Mouse (Mus musculus) left cerebral cortex, postnatal 10 days (tissue): ENCODE results near the gene 1700010B08Rik. TPM values are rescaled to one million over a fixed set of nuclear protein-coding genes. Genes with fewer than 3 reads are reported as not detected.

Source experiments
- DNase-seq, 2 experiments: peaks; one replicate each; pipeline ENCODE4 v3.0.0; 2021 to 2022; ENCODE audit warnings: low spot score in 2 of 2, mixed read lengths in 1 of 2; ENCODE audit errors: extremely low spot score in 1 of 2
- intact Hi-C: fragments of 180-260 bp; cut with DNase I; formaldehyde crosslinking; loops from one replicate; pipeline ENCODE4 v1.15.1; 2025
- total RNA-seq, 2 experiments: library from RNA; stranded (reverse); gene quantifications; 2 replicates each; pipeline ENCODE4 v1.2.3; 2021

1700010B08Rik gene
- total RNA-seq, 2 experiments from 2014 or later, result not detected

DNA sequence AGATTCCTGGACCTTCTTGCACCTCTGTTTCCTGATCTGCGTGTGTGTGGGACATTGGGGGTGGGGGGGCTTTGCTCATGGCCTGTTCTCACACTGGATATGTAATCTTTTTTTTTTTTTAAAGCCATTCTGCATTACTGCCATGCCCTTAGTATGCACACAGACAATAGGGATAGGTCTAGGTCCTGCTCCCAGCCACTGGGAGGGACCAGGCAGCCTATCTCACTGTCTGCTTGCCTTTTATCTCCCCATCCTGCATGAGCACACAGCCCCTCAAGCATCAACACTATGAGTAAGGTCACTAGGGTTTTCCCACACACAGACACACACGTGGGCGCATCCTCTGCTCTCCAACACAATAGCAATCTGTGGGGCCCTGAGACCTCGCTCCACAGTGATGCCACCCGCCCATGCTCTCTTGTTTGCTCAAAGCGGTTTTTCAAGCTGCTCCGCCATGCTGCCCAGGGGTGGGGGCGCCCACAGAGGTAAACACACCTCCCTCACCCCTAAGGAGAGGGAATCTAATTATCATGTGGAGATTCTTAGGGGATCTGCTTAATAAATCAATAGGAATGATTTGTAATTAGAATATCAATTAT, 4.5 kb upstream of the 1700010B08Rik start:
- DNase-seq, result no peak

DNA sequence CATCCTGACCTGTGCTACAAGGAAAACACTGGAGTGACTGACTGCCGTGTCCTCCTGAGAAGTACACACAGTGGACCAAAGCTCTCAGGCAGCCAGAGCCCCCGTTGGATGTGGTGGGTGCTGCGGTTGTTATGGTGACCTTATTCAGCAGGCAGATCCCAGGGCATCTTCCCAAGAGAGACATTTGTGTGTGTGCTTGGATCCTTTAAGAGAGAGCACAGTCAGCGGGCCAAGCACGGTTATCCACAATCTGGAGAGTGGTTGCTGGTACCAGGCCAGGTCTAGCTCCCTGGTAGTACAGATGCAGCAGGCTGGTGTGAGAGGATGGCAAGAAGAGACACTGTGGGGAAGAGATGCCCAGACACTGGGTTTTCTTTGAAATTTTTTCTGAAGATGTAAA, 2.2 kb upstream of the 1700010B08Rik start:
- intact Hi-C loops, result no loop called here
- peak; percentile 24 to 41 for DNase-seq

More for the DNA sequence above, 4.5 kb upstream of the 1700010B08Rik start:
- intact Hi-C loops, result no loop called here

DNA sequence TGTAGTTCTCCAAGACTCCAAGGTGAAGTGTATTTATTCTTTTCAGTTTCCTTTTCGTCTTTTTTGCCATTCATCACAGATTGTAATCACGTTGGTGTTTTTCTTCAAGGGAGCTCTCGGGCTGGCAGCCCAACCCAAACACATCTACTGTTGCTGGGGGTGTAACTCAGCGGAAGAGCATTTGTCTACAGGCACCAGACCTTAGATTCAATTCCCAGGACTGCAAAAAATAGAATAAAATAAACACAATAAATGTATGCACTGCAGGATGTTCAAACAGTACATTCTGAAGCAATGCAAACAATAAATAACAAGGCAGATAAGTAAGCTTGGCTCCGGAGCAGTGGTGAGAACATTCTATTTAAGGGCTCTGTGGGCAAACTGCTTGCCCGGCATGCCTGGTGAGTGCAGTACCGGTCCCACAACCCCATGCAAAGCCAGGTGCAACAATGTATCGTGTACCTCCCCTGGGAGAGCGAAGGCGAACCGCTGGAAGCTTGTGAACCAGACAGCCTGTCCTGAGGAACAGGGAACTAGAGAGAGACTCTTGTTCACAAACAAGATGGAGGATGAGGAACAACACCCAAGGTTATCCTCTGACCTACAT, 3.1 kb downstream of the 1700010B08Rik start:
- intact Hi-C loops, result no loop called here
- no peak for DNase-seq

DNA sequence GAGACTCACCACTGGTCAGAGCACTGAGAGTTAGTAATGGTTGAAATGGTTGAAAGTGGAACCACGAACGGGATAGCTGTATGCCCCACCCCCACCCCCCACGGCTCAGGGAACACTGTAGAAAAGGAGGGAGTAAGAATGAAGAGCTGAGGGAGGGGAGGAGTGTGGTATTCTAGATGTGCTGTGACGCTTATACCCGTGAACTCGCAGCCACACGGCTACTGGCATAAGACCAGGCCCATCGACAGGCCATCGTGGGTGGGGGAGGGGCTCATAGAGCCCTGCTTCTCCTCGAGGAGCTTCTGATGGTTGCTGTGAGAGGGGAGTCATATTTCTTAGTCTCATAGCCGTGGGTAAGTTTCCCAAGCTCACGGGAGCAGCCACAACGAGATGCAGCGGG, 5.2 kb downstream of the 1700010B08Rik start:
- no peak for DNase-seq
- intact Hi-C loops, result no loop called here

DNA sequence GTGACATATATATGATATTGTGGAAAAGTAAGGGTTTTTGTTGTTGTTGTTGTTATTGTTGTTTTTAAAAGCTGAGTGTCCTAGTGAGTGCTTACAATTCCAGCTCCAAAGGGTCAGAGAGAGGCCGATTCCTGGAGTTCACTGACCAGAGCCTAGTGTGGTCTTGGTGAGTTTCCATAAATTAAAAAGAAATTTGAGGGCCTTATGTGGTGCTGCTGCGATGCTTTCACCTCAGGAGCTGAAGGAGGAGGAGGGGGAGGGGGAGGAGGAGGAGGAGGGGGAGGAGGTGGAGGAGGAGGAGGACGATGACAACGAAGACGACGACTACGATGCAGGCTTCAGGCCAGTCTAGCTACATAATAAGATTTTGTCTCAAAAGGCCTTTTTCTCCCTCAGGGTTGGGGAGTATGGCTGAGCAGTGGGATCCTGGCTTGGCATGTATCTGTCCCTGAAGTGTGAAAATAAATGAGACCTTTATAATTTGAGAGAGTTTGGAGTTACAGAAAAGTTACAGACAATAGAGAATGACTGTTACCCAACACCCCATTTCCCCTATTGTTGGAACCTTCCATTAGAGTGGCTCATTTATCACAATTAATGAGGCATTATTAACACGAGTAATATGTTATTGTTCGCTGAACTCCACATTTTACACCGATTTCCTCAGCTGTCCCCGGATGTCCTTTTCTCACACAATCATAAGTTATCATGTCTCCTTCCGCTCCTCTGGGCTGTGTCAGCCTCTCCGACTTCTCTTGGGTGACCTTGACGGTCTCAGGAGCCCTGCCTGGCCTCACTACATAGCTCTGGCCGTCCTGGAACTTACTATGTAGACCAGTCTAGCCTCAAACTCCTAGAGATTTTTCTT, 6.0 kb downstream of the 1700010B08Rik start:
- intact Hi-C loops, result no loop called here
- no peak for DNase-seq

DNA sequence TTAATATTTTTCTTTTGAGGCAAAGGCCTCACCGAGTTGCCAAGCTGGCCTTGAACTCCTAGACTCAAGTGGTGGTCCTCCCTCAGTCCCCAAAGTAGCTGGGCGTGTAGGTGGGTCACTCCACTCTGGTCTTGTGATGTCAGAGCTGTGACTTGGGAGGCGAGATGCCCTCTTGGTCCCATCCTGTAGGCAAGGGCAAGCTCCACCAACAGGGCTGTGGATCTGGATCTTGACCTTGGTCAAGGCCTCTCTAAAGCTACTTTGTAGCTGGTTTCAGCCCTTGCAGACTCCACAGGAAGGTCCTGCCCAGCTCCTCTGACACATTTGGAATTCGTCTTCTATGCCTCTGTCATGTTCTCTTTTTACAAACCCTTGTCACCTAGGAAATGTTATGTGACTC, 6.6 kb downstream of the 1700010B08Rik start:
- intact Hi-C loops, result no loop called here
- no peak for DNase-seq

DNA sequence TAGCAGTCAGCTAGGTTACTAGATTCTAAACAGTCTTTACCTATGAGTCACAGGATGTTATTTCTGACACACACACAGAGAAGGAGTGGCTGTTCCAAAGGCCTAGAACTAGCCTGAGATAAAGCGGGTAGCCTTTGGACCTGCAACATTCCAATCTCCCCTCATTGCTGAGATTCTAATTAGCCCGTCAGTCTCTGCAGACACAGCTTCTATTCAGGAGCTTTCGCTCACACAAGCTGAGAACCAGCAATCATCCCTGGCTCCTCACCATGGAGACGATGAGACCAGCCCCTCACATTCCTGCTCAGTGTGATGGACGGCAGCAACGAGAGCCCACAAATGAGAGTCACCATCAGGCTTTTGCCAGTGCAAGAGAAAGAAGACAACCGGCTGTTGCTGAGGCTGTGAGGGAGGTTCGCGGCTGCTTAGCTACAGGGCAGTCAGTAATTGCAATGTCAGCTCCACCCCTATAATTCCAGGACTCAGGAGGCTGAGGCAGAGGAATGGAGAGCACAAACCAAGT, 11.3 kb downstream of the 1700010B08Rik start:
- peak in 1 of 2 experiments; percentile 31 for DNase-seq

DNA sequence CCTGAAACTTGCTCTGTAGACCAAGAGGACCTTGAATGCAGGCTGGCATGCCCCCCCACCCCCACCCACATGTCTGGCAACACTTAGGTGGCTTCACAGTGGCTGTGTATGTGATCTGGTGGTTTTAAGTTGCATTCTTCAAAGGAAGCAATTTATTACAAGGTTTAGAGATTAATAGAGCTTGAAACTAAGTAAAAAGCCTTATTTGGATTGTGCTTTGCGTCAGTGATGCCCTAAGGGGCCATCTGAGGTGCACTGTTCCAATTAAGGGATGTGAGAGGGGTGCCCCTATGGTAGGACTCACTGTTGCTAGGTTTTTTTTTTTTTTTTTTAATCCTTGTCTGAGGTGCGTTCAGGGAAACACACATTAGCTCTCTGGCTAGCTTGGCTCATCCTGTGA, 15.2 kb downstream of the 1700010B08Rik start:
- DNase-seq, result no peak
- intact Hi-C loops, result loop anchor here (10.0 kb wide), 1 partner anchor 150 kb away; no protein-coding TSS in a partner anchor

More for the DNA sequence above, 11.3 kb downstream of the 1700010B08Rik start:
- intact Hi-C loops, result loop anchor here (10.0 kb wide), 1 partner anchor 146 kb away; no protein-coding TSS in a partner anchor

DNA sequence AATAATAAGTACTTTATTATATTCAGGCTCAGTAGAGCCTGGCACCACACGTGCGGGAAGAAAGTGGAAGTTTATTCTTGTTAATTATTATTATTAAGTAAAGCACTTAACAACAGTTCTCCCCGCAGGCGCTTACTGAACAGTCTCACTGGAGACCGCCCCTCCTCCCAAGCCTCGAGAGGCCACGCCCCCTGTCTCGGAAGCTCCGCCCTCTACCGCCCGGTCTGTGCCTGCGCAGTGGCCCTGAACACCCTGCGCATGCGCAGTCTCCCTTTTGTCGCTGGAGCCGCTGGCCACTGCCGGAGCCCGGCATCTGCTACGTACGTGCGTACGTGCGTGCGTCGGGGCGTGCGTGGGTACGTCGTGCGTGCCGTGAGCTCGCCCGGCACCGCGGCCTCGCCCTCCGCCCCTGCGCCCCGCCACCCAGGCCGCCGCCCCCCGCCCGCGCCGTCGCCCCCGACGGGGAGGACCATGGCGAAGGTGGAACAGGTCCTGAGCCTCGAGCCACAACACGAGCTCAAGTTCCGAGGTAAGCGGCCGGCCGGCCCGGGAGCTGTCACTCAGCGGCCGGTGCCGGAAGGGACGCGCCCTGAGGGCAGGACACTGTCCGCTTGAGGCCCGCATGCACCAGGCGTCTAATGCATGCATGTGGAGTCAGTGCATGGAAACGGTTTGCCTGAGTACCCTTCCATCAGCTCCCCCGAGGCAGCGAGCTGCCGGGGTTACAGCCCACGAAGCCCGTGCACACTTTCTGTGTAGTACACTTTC, 18.2 kb downstream of the 1700010B08Rik start, which contains the start of gene Vapb:
Gene Vapb (plus strand): TSS at position 290 of the 768 bp plus-strand sequence.
- intact Hi-C loops, result loop anchor here (10.0 kb wide), 1 partner anchor 153 kb away; no protein-coding TSS in a partner anchor
- peak; percentile 98 to 100 for DNase-seq

DNA sequence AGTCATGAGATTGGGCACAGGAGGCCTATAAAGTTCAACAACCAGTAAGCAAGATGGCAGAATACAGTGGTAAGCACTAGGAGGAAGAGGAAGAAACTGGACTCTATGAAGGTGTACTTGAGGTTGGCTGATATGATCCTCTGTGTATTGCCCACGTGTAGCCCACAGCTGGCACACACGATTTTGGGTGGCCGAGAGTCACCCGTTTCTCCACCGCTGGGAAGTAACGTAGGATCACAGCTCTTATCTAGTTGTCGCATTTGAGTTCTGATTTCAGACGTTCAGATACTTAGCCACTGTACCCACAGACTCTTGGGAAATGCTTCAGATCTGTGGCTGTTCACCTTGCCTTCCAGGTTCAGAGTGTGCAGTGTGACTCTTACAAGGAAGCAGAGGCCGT, 19.0 kb downstream of the 1700010B08Rik start:
- no peak for DNase-seq
- intact Hi-C loops, result loop anchor here (10.0 kb wide), 1 partner anchor 153 kb away; no protein-coding TSS in a partner anchor

DNA sequence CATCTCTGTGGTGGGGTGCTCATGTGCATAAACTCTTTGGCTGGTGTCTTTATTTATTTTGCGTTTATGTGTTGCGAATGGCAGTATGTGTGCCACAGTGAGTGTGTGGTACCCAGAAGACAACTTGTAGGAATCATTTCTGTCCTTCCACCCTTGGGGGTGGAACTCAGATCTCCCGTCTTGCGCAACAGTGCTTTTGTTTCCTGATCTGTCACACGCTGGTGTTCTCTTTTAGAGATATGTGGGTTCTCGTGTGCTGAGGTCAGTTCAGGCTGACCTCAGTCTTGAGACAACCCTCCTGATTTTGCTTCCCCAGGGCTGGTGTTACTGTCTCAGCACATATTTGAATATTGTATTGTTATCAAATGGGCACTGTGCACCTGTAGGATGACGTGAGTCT, 19.9 kb downstream of the 1700010B08Rik start:
- intact Hi-C loops, result loop anchor here (10.0 kb wide), 1 partner anchor 154 kb away; no protein-coding TSS in a partner anchor
- no peak for DNase-seq

DNA sequence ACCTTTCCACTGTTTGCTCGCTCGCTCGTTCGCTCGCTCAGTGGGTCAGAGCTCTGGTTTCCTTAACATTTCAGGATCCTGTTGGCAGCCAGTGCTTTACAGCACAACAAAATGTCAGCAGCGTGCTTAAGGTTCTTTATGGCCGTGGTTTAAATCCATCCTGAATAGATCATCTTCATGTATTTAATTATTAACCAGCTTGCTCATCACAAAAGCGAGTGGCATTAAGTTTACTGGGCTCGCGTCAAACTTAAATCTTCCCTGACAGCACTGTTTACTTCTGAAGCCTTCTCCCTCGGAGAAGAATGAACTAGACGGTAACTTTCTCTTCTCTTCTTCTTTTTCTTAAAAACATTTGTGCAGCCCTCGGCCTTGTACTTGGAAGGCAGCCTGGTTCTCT, 22.9 kb downstream of the 1700010B08Rik start:
- no peak for DNase-seq
- intact Hi-C loops, result no loop called here

DNA sequence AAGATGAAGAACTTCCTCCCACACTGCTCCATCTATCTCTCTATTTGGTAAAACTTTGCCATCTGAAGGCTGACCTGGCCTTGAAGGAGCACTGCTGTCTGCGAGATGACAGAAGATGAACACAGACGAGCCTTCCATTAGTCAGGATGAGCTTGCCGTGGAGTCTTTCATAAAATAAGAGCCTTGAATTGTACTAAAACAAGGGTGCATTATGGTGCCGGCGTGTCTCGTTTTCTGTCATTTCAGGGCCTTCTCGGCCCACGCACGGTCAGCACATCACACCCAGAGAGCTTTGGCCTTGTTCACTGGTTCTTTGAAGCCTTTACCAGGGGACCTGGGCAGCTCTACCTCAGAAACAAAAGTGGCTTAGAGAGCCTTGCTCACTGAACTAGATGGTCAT, 23.5 kb downstream of the 1700010B08Rik start:
- no peak for DNase-seq
- intact Hi-C loops, result no loop called here

DNA sequence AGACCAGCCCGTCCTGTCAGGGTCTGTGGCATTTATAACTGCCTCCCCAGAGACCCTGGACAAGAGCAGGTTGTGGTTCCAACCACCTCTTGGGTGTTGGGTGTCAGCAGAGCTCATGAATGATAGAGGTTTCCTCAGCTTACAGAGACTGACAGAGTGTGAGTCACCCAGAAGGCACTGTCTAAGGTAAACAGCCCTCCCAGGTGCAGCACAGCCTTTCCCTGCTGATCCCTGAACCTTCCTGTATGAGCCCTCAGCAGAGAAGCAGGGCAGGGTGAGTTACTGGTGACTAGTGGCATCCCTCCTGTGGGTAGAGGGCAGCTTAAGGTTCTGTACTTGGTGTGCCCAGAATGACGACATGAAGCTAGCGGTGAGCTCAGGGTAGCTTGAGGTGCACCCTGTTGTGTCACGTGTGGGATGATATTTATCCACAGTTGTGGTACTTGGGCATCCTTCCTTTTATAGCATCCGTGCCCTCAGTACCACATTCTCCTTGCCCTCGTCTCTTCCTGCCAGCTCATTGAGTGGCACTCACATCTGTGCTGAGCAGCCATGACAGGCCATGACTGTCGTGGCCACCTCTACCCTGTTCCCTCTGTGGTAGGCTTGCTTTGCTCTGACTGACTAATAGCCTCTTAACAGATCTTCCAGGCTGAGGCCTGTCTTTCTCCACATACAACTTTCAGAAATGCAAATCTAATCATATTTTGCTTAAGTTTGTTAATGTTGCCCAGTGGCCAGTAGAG, 25.0 kb downstream of the 1700010B08Rik start:
- intact Hi-C loops, result no loop called here
- no peak for DNase-seq

DNA sequence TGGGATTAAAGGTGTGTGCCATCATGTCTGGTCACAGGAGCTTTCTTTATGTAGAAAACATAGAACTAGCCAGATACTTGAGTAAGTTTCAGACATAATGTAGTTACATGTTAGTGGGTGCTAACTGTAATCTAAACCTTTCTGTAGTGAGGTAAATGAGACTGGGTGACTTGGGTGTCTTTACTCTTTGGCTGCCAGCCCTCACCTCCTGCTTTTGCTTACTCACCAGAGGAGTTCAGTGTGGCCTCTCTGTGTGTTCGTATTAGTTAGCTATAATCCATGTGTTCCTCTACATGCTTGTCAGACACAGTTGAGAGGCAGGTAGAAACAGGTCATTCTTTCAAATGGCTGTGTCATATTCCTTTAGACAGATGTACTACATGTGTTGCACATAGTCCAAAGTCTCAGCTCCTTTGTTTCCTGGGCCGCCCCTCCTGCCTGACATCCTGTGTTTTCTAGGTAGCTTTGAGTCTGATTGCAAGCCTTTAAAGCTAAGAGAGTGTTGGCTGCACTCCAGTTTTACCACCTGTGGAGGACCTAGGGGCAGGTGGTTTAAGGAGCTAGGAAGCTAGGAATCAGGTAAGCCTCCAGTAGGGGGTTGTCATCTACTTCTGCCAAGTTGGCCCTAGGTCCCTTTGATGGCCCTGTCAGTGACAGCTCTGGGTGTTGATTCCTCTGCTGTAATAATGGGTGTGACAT, 29.9 kb downstream of the 1700010B08Rik start:
- intact Hi-C loops, result no loop called here
- no peak for DNase-seq

DNA sequence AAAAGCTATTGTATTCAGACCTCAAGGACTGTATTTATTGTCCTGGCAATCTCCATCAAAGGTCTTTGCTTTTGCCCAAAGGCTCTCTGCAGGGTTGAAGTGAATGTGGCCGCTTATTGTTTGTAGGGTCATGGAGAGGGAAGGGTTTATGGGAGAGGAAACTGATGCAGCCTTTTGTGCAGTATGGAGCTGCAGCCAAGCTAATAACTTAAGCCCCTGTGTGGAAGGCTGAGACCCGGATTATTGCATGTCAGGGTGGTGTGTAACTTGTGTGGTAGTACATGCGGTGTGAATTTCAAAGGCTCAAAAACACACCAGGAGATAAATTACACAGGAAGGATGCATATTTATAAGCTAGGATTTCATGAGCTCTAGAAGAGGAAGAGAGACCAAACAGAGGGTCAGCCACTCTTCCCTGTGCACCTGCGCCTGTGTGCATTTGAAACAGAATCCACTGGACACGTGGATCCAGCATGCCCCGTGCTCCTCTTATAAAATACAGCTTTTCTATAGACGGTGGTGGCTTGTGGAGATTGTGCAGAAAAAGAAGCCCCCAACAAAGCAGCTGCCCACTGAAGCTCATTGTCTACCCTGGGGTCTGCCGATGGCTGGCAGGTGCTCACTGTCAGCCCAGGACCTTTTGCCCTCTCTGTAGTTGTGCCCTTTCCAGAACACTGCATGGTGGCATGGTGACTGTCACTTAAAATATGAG, 36.4 kb downstream of the 1700010B08Rik start:
- DNase-seq, result no peak
- intact Hi-C loops, result no loop called here
